Mouse (Mus musculus) MEL (cell line): Measurements from ENCODE around the gene Mipol1. TPM values are rescaled to one million over a fixed set of nuclear protein-coding genes. Genes with fewer than 3 reads are reported as not detected.

Experiments
- DNase-seq: peaks from one replicate; pipeline ENCODE4 v3.0.0; 2011; ENCODE audit warnings: low read depth, low spot score
- H3K27ac ChIP-seq: 2 replicates; pipeline ENCODE4 v1.5.1; 2012; ENCODE audit warnings: low read depth, mild to moderate bottlenecking, control low read depth, low read length, moderate library complexity; ENCODE audit not compliant: control insufficient read depth
- H3K27me3 ChIP-seq, 2 experiments: fragments of 150-350 bp in 1 of 2; sonication (generic) in 1 of 2; 2 replicates each; pipeline ENCODE4 v1.6.1; 2012; ENCODE audit warnings: low read length in 2 of 2, mild to moderate bottlenecking in 2 of 2, improper control_type of control experiment in 1 of 2, moderate library complexity in 1 of 2; ENCODE audit not compliant: insufficient read depth in 2 of 2, control insufficient read depth in 1 of 2
- H3K36me3 ChIP-seq, 2 experiments: 2 replicates each; pipeline ENCODE4 v1.6.1; 2012 to 2014; ENCODE audit warnings: low read length in 2 of 2, improper control_type of control experiment in 1 of 2, inconsistent platforms in 1 of 2, mild to moderate bottlenecking in 1 of 2; ENCODE audit not compliant: insufficient read depth in 2 of 2, control insufficient read depth in 1 of 2
- H3K4me1 ChIP-seq, 2 experiments: fragments of 150-350 bp in 1 of 2; sonication (generic) in 1 of 2; 2 replicates each; pipeline ENCODE4 v1.6.1; 2012; ENCODE audit warnings: low read length in 2 of 2, improper control_type of control experiment in 1 of 2, mild to moderate bottlenecking in 1 of 2; ENCODE audit not compliant: insufficient read depth in 2 of 2, control insufficient read depth in 1 of 2
- H3K4me3 ChIP-seq, 2 experiments: fragments of 150-350 bp in 1 of 2; sonication (generic) in 1 of 2; 2 replicates each; pipeline ENCODE4 v1.5.1; 2012; ENCODE audit warnings: low read depth in 2 of 2, low read length in 2 of 2, mild to moderate bottlenecking in 2 of 2, moderate library complexity in 2 of 2, control low read depth in 1 of 2, improper control_type of control experiment in 1 of 2; ENCODE audit not compliant: control insufficient read depth in 1 of 2, insufficient read depth in 1 of 2
- H3K79me2 ChIP-seq: 2 replicates; pipeline ENCODE4 v1.6.1; 2012; ENCODE audit warnings: mild to moderate bottlenecking, low read length, moderate library complexity; ENCODE audit not compliant: control insufficient read depth, poor library complexity, insufficient read depth
- H3K9ac ChIP-seq: 2 replicates; pipeline ENCODE4 v1.6.1; 2012; ENCODE audit warnings: low read depth, mild to moderate bottlenecking, control low read depth, low read length, moderate library complexity; ENCODE audit not compliant: control insufficient read depth, poor library complexity, severe bottlenecking
- H3K9me3 ChIP-seq: fragments of 150-350 bp; sonication (generic); replicated peaks from 2 replicates; pipeline ENCODE4 v1.6.1; 2012; ENCODE audit warnings: mild to moderate bottlenecking, low read length, improper control_type of control experiment, moderate library complexity; ENCODE audit not compliant: insufficient read depth
- CHD1 ChIP-seq: IDR thresholded peaks from 2 replicates; pipeline ENCODE4 v1.6.1; 2012; ENCODE audit warnings: low read depth, mild to moderate bottlenecking, inconsistent platforms, low read length, improper control_type of control experiment
- CHD2 ChIP-seq: IDR thresholded peaks from 2 replicates; pipeline ENCODE4 v1.6.1; 2011; ENCODE audit warnings: low read length, improper control_type of control experiment
- CTCF ChIP-seq, 3 experiments: IDR thresholded peaks in 2 of 3; conservative IDR thresholded peaks in 1 of 3; 2 replicates each; pipeline ENCODE4 v1.5.1; 2011 to 2012; ENCODE audit warnings: low read length in 3 of 3, low read depth in 2 of 3, mild to moderate bottlenecking in 2 of 3, improper control_type of control experiment in 1 of 3, inconsistent platforms in 1 of 3, mixed read lengths in 1 of 3, moderate library complexity in 1 of 3; ENCODE audit not compliant: control insufficient read depth in 1 of 3, insufficient read depth in 1 of 3, poor library complexity in 1 of 3, severe bottlenecking in 1 of 3
- ELF1 ChIP-seq: IDR thresholded peaks from 2 replicates; pipeline ENCODE4 v1.6.1; 2014; ENCODE audit warnings: low read depth, mild to moderate bottlenecking, inconsistent platforms, low read length, improper control_type of control experiment, moderate library complexity
- ETS1 ChIP-seq: IDR thresholded peaks from 2 replicates; pipeline ENCODE4 v1.6.1; 2012; ENCODE audit warnings: low read depth, mild to moderate bottlenecking, inconsistent platforms, low read length, improper control_type of control experiment, moderate library complexity
- GABPA ChIP-seq: IDR thresholded peaks from 2 replicates; pipeline ENCODE4 v1.6.1; 2012; ENCODE audit warnings: low read depth, mild to moderate bottlenecking, inconsistent platforms, low read length, improper control_type of control experiment, moderate library complexity
- GATA1 ChIP-seq: IDR thresholded peaks from 2 replicates; pipeline ENCODE4 v1.6.1; 2011; ENCODE audit warnings: low read depth, low read length, improper control_type of control experiment
- KAT2A ChIP-seq: conservative IDR thresholded peaks from 2 replicates; pipeline ENCODE4 v1.6.1; 2012; ENCODE audit warnings: low read depth, low read length, improper control_type of control experiment, inconsistent platforms
- MAFK ChIP-seq: IDR thresholded peaks from 2 replicates; pipeline ENCODE4 v1.6.1; 2011; ENCODE audit warnings: low read depth, mild to moderate bottlenecking, low read length, improper control_type of control experiment, borderline replicate concordance
- MAX ChIP-seq: IDR thresholded peaks from 2 replicates; pipeline ENCODE4 v1.6.1; 2011; ENCODE audit warnings: low read length, improper control_type of control experiment
- MAZ ChIP-seq: IDR thresholded peaks from 2 replicates; pipeline ENCODE4 v1.6.1; 2012; ENCODE audit warnings: low read depth, mild to moderate bottlenecking, inconsistent platforms, low read length, improper control_type of control experiment
- MEF2A ChIP-seq: IDR thresholded peaks from 2 replicates; pipeline ENCODE4 v1.6.1; 2014; ENCODE audit warnings: low read depth, mild to moderate bottlenecking, inconsistent platforms, low read length, improper control_type of control experiment; ENCODE audit not compliant: poor library complexity, insufficient replicate concordance, severe bottlenecking; ENCODE audit errors: extremely low read depth
- NELFE ChIP-seq: IDR thresholded peaks from 2 replicates; pipeline ENCODE4 v1.6.1; 2011; ENCODE audit warnings: low read depth, low read length, improper control_type of control experiment
- NRF1 ChIP-seq: IDR thresholded peaks from 2 replicates; pipeline ENCODE4 v1.6.1; 2014; ENCODE audit warnings: low read depth, mild to moderate bottlenecking, inconsistent platforms, low read length, improper control_type of control experiment, moderate library complexity; ENCODE audit not compliant: poor library complexity, insufficient read depth, severe bottlenecking
- POLR2AphosphoS2 ChIP-seq: IDR thresholded peaks from 2 replicates; pipeline ENCODE4 v1.6.1; 2011; ENCODE audit warnings: low read length, improper control_type of control experiment
- POLR2AphosphoS5 ChIP-seq: IDR thresholded peaks from 2 replicates; pipeline ENCODE4 v1.6.1; 2012; ENCODE audit warnings: low read depth, borderline replicate concordance, mild to moderate bottlenecking, inconsistent platforms, low read length, moderate library complexity, mixed read lengths
- RAD21 ChIP-seq: IDR thresholded peaks from 2 replicates; pipeline ENCODE4 v1.6.1; 2011; ENCODE audit warnings: mild to moderate bottlenecking, low read depth, low read length, improper control_type of control experiment
- RCOR1 ChIP-seq: IDR thresholded peaks from 2 replicates; pipeline ENCODE4 v1.6.1; 2012; ENCODE audit warnings: low read depth, mild to moderate bottlenecking, inconsistent platforms, low read length, improper control_type of control experiment
- SIN3A ChIP-seq: IDR thresholded peaks from 2 replicates; pipeline ENCODE4 v1.6.1; 2012; ENCODE audit warnings: low read length, improper control_type of control experiment, inconsistent platforms
- SMC3 ChIP-seq: IDR thresholded peaks from 2 replicates; pipeline ENCODE4 v1.6.1; 2011; ENCODE audit warnings: low read depth, low read length, improper control_type of control experiment
- TBP ChIP-seq: IDR thresholded peaks from 2 replicates; pipeline ENCODE4 v1.8.0; 2011; ENCODE audit warnings: low read depth, low read length, improper control_type of control experiment
- TCF12 ChIP-seq: IDR thresholded peaks from 2 replicates; pipeline ENCODE4 v1.6.1; 2014; ENCODE audit warnings: low read depth, mild to moderate bottlenecking, inconsistent platforms, low read length, improper control_type of control experiment, moderate library complexity
- UBTF ChIP-seq: IDR thresholded peaks from 2 replicates; pipeline ENCODE4 v1.6.1; 2012; ENCODE audit warnings: low read depth, mild to moderate bottlenecking, inconsistent platforms, low read length, improper control_type of control experiment, moderate library complexity, borderline replicate concordance; ENCODE audit not compliant: insufficient read depth
- USF1 ChIP-seq: IDR thresholded peaks from 2 replicates; pipeline ENCODE4 v1.6.1; 2014; ENCODE audit warnings: low read depth, mild to moderate bottlenecking, inconsistent platforms, low read length, improper control_type of control experiment, moderate library complexity
- ZKSCAN1 ChIP-seq: IDR thresholded peaks from 2 replicates; pipeline ENCODE4 v1.6.1; 2012; ENCODE audit warnings: low read depth, mild to moderate bottlenecking, inconsistent platforms, low read length, improper control_type of control experiment, moderate library complexity
- ZNF384 ChIP-seq: IDR thresholded peaks from 2 replicates; pipeline ENCODE4 v1.6.1; 2012; ENCODE audit warnings: low read depth, mild to moderate bottlenecking, inconsistent platforms, low read length, improper control_type of control experiment
- polyA plus RNA-seq, 2 experiments: library from polyadenylated mRNA; stranded (reverse) in 1 of 2; unstranded in 1 of 2; fragments of >175 nt in 1 of 2; fragments of >200 nt in 1 of 2; gene quantifications; 2 replicates each; pipeline versions ENCODE4 v1.2.1 to v1.2.4; 2012; ENCODE audit warnings: low replicate concordance in 2 of 2, low read depth in 1 of 2; ENCODE audit not compliant: insufficient read length in 2 of 2, insufficient read depth in 1 of 2, missing spikeins in 1 of 2
- total RNA-seq: library from RNA; depleted of rRNA; stranded (reverse); fragments of 300-350 nt; gene quantifications from 2 replicates; pipeline ENCODE4 v1.2.3, GENCODE M21; 2012

Mipol1 gene
- total and polyA plus RNA-seq, 3 experiments = 4.0 to 8.3 TPM; not detected in 1

GRCm38 (mm10) chr12:57500246-57500645 lies 270.0 kb downstream of the Mipol1 start:
- H3K27ac ChIP-seq = no peak overlapping the region
- no peak overlapping the region for H3K4me3 ChIP-seq
- no peaks in the 10 kb centered on the region for H3K9me3 ChIP-seq
- no peak for DNase-seq
- TF ChIP-seq MAZ = no peak
- TF ChIP-seq POLR2AphosphoS2 = no peak
- TF ChIP-seq RCOR1 = no peak
- no peak for TF ChIP-seq NELFE
- no peak for TF ChIP-seq RAD21
- no peak for TF ChIP-seq CTCF (IDR thresholded peaks at IDR 0.05 in 2 of 3, conservative IDR thresholded peaks at IDR 0.05 in 1 of 3; ENCODE audit: control insufficient read depth in 1 of 3, insufficient read depth in 1 of 3, low read depth in 2 of 3, low read length in 3 of 3, poor library complexity in 1 of 3, severe bottlenecking in 1 of 3)
- TF ChIP-seq MAX = no peak
- TF ChIP-seq ZNF384 = no peak
- no peak for TF ChIP-seq CHD2
- TF ChIP-seq GATA1 = no peak
- no peak for TF ChIP-seq TCF12
- no peak for TF ChIP-seq TBP
- no peak for TF ChIP-seq SIN3A
- TF ChIP-seq KAT2A = no peak
- no peak for TF ChIP-seq ZKSCAN1
- TF ChIP-seq ELF1 = no peak
- TF ChIP-seq, all 39 proteins: peak for 0
- Histone ChIP-seq H3K79me2 (no peaks in the 10 kb centered on the region), H3K4me1 (no peaks in the 10 kb centered on the region), H3K27me3 (no peaks in the 10 kb centered on the region), H3K36me3 (no peaks in the 10 kb centered on the region), H3K9ac (no peak overlapping the region)

- no peaks in the 10 kb centered on the region for H3K27me3 ChIP-seq
- no peak overlapping the region for H3K27ac ChIP-seq
- H3K4me3 ChIP-seq = no peak overlapping the region
- TF ChIP-seq USF1 (no peak), ZNF384 (no peak), MEF2A (no peak), UBTF (no peak), ETS1 (no peak), GABPA (no peak), MAFK (no peak), MAZ (no peak), SMC3 (no peak), ZKSCAN1 (no peak), POLR2AphosphoS5 (no peak), NRF1 (no peak), CHD1 (no peak)
- H3K9ac ChIP-seq = no peak overlapping the region
- H3K36me3 ChIP-seq = no peaks in the 10 kb centered on the region
- H3K9me3 ChIP-seq = no peaks in the 10 kb centered on the region
- no peaks in the 10 kb centered on the region for H3K79me2 ChIP-seq
- no peaks in the 10 kb centered on the region for H3K4me1 ChIP-seq
- DNase-seq = no peak
Measured at GRCm38 (mm10) chr12:57505329-57505728, 275.1 kb downstream of the Mipol1 start.
